Mouse (Mus musculus) limb, embryonic 14.5 days (tissue): ENCODE measurements around the gene Tlk1. TPM values are rescaled to one million over a fixed set of nuclear protein-coding genes. Genes with fewer than 3 reads are reported as not detected.

Experiments
- ATAC-seq: fragments of 200-750 bp; cut with Nextera tagmentation; 2 replicates; pipeline ENCODE4 v1.8.0; 2017; ENCODE audit warnings: low read depth, moderate number of reproducible peaks, moderate TSS enrichment; ENCODE audit not compliant: low FRiP score
- DNase-seq: peaks from one replicate; pipeline ENCODE4 v3.0.0-alpha.2; 2015; ENCODE audit warnings: low spot score
- H3K27ac ChIP-seq: fragments of 300-500 bp; sonication (generic); replicated peaks from 2 replicates; pipeline ENCODE4 v1.5.1; 2014; ENCODE audit warnings: low read depth, mild to moderate bottlenecking, low read length, moderate library complexity, mixed read lengths
- H3K27me3 ChIP-seq: fragments of 300-500 bp; sonication (generic); 2 replicates; pipeline ENCODE4 v1.6.1; 2014; ENCODE audit warnings: low read length, mixed read lengths; ENCODE audit not compliant: control insufficient read depth, insufficient read depth
- H3K36me3 ChIP-seq: fragments of 300-500 bp; sonication (generic); 2 replicates; pipeline ENCODE4 v1.6.1; 2014; ENCODE audit warnings: mild to moderate bottlenecking, low read length, moderate library complexity, mixed read lengths; ENCODE audit not compliant: control insufficient read depth, insufficient read depth
- H3K4me1 ChIP-seq: fragments of 300-500 bp; sonication (generic); 2 replicates; pipeline ENCODE4 v1.6.1; 2014; ENCODE audit warnings: antibody characterized with exemption, low read length, mixed read lengths; ENCODE audit not compliant: control insufficient read depth, insufficient read depth
- H3K4me2 ChIP-seq: fragments of 300-500 bp; sonication (generic); replicated peaks from 2 replicates; pipeline ENCODE4 v1.6.1; 2014; ENCODE audit warnings: low read depth, mild to moderate bottlenecking, low read length, moderate library complexity; ENCODE audit not compliant: severe bottlenecking
- H3K4me3 ChIP-seq: fragments of 300-500 bp; sonication (generic); replicated peaks from 2 replicates; pipeline ENCODE4 v1.5.1; 2014; ENCODE audit warnings: low read length
- H3K9ac ChIP-seq: fragments of 300-500 bp; sonication (generic); 2 replicates; pipeline ENCODE4 v1.6.1; 2014; ENCODE audit warnings: mild to moderate bottlenecking, low read depth, low read length, moderate library complexity; ENCODE audit not compliant: severe bottlenecking
- H3K9me3 ChIP-seq: fragments of 300-500 bp; sonication (generic); 2 replicates; pipeline ENCODE4 v1.6.1; 2016; ENCODE audit warnings: low read length; ENCODE audit not compliant: control insufficient read depth
- POLR2A ChIP-seq: fragments of 200-500 bp; IDR thresholded peaks from 2 replicates; pipeline ENCODE4 v1.8.0; 2012; ENCODE audit warnings: inconsistent platforms, mild to moderate bottlenecking, moderate library complexity, borderline replicate concordance; ENCODE audit not compliant: insufficient read depth, insufficient read length; ENCODE audit errors: extremely low read depth
- WGBS: fragments of 180-500 bp; shearing (Covaris S2); extraction: QIAGEN DNeasy Blood & Tissue Kit; methylation state at CpG from one replicate; pipeline ENCODE4 v1.1.7; 2014; 5-methylcytosine and 5-hydroxymethylcytosine counted together
- polyA plus RNA-seq, 2 experiments: library from polyadenylated mRNA; depleted of rRNA in 1 of 2; stranded (reverse) in 1 of 2; unstranded in 1 of 2; fragments of >200 nt; fragmentation: Nextera tagmentation in 1 of 2; extraction: Ambion mirVana in 1 of 2; gene quantifications; 2 replicates each; pipeline versions ENCODE4 v1.2.1 to v1.2.3; 2012 to 2014

The Tlk1 gene
- polyA plus RNA-seq, 2 experiments = 34.1 to 39.1 TPM

- peaks cover 3% of the 10 kb centered on the region; the same call in 1 of the 2 replicates for H3K36me3 ChIP-seq
- DNase-seq (no peak), ATAC-seq (no peak)
- no peak overlapping the region for H3K27ac ChIP-seq
- H3K9me3 ChIP-seq = no peaks in the 10 kb centered on the region
- no peaks in the 10 kb centered on the region for H3K27me3 ChIP-seq
- no peak overlapping the region for H3K4me3 ChIP-seq
- no peaks in the 10 kb centered on the region for H3K4me1 ChIP-seq
- no peak for TF ChIP-seq POLR2A
- no peak overlapping the region for H3K9ac ChIP-seq
- no peak overlapping the region for H3K4me2 ChIP-seq
- WGBS = 78% methylated on average over 7 of the region's 7 CpGs
Measured at GRCm38 (mm10) chr2:70764734-70765133, 60.8 kb downstream of the Tlk1 start.

GRCm38 (mm10) chr2:70762741-70763140 lies 62.8 kb downstream of the Tlk1 start:
- H3K36me3 ChIP-seq = no peaks in the 10 kb centered on the region
- no peaks in the 10 kb centered on the region for H3K4me1 ChIP-seq
- no peak for DNase-seq
- no peak overlapping the region for H3K9ac ChIP-seq
- no peaks in the 10 kb centered on the region for H3K9me3 ChIP-seq
- no peaks in the 10 kb centered on the region for H3K27me3 ChIP-seq
- WGBS = 74% methylated on average over 1 of the region's 1 CpGs
- no peak overlapping the region for H3K4me2 ChIP-seq
- ATAC-seq = no peak
- H3K4me3 ChIP-seq = no peak overlapping the region
- no peak for TF ChIP-seq POLR2A
- no peak overlapping the region for H3K27ac ChIP-seq

- Histone ChIP-seq H3K4me2 (no peak overlapping the region), H3K27me3 (no peaks in the 10 kb centered on the region), H3K27ac (no peak overlapping the region), H3K36me3 (peaks cover 41% of the 10 kb centered on the region), H3K9ac (no peak overlapping the region), H3K9me3 (no peaks in the 10 kb centered on the region), H3K4me3 (no peak overlapping the region), H3K4me1 (no peaks in the 10 kb centered on the region)
- 94% methylated on average over 5 of the region's 5 CpGs for WGBS
- DNase-seq (no peak), ATAC-seq (no peak)
- TF ChIP-seq POLR2A = no peak
Measured at GRCm38 (mm10) chr2:70752149-70752548, 73.4 kb downstream of the Tlk1 start.

DNA sequence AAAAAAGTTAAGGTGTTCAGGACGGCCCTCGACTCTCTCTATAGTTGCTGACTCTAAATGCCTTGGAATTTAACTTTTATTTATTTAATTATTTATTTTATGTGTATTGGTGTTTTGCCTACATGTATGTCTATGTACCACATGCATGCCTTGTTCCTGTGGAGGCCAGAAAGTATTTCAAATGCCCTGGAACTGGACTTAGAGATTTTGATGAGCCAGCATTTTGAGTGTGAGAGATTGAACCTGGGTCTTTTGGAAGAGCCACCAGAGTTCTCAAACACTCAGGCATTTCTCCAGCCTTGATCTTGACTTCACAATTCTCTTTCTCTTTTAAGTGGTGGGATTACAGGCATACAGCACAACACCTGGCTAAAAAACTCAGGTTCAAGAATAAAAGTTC lies 73.9 kb downstream of the Tlk1 start:
- WGBS = 87% methylated on average over 2 of the region's 2 CpGs
- no peak overlapping the region for H3K27ac ChIP-seq
- H3K4me3 ChIP-seq = no peak overlapping the region
- no peak for TF ChIP-seq POLR2A
- no peak overlapping the region for H3K4me2 ChIP-seq
- H3K27me3 ChIP-seq = no peaks in the 10 kb centered on the region
- no peaks in the 10 kb centered on the region for H3K9me3 ChIP-seq
- H3K9ac ChIP-seq = no peak overlapping the region
- DNase-seq (no peak), ATAC-seq (no peak)
- no peaks in the 10 kb centered on the region for H3K4me1 ChIP-seq
- H3K36me3 ChIP-seq = peaks cover 42% of the 10 kb centered on the region

- Histone ChIP-seq H3K9ac (no peak overlapping the region), H3K4me3 (no peak overlapping the region), H3K4me1 (no peaks in the 10 kb centered on the region), H3K9me3 (no peaks in the 10 kb centered on the region), H3K27ac (no peak overlapping the region), H3K27me3 (no peaks in the 10 kb centered on the region), H3K36me3 (peaks cover 55% of the 10 kb centered on the region), H3K4me2 (no peak overlapping the region)
- no peak for ATAC-seq
- no peak for TF ChIP-seq POLR2A
- DNase-seq = no peak
- WGBS = 85% methylated on average over 2 of the region's 2 CpGs
Measured at GRCm38 (mm10) chr2:70742588-70742987, 82.9 kb downstream of the Tlk1 start.

DNA sequence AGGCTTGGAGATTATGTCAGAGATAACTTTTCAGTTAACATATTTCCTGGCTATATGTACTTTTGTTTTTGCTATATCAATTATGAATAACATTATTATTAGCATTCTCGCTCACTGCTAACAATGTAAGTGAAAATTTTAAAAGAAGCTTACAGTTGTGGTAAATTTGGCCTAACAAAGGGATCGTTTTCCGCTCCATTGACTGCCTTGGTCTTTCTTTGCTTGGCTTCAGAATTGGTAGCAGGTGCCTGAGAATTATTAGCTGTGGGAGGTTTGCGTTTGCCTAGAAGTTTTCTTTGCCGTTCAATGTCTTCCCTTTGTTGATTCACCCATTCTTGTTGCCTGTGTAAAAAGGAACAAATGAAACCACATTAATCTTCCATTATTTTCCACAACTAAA lies 83.6 kb downstream of the Tlk1 start:
- no peak for ATAC-seq
- H3K36me3 ChIP-seq = peaks cover 60% of the 10 kb centered on the region
- no peaks in the 10 kb centered on the region for H3K27me3 ChIP-seq
- H3K9ac ChIP-seq = no peak overlapping the region
- 96% methylated on average over 5 of the region's 5 CpGs for WGBS
- no peak for DNase-seq
- no peak overlapping the region for H3K27ac ChIP-seq
- H3K4me1 ChIP-seq = no peaks in the 10 kb centered on the region
- no peaks in the 10 kb centered on the region for H3K9me3 ChIP-seq
- no peak overlapping the region for H3K4me2 ChIP-seq
- no peak overlapping the region for H3K4me3 ChIP-seq
- TF ChIP-seq POLR2A = no peak
